Mouse (Mus musculus): ENCODE results near the gene Xrra1. TPM values are rescaled to one million over a fixed set of nuclear protein-coding genes. Genes with fewer than 3 reads are reported as not detected.

Gene Xrra1
- polyA plus RNA-seq, 1 experiment, result 0.03 TPM

DNA sequence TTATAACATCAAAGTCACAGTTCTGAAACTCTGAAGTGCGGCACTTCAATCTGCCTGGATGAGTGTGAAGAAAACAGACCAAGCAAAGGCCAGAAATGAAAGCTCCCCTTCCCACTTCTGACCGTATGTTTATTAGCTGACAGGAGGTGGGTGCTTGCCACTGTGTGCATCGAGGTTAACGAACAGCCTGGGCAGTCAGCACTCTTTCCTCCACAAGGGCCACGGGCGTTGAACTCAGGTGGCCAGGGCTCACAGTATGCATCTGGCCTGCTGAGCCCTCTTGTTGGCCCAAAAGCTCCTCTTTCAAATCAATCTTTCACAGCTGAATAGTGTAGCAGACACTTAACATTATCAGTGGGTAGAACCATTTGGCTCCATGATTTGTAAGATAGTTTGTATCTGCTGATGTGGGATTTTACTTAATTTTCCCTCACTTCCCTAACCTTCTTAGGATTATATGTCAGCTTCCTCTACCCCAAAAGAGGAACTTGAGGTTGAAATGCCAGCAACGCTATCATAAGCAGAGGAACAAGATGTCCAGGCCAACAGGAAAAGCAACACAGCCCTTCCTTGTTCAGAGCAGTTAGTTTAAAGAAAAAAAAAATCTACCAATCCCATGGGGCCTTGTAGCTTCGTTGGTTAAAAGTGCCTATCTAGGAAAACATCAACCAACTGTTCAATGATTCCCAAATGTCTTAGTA lies 103.8 kb downstream of the Xrra1 start:
- H3K9me3 ChIP-seq (ENCODE audit: control insufficient read depth, low read length), result no peaks in the 10 kb centered on the region
- no peak overlapping the region for H3K4me3 ChIP-seq (replicated peaks)
- H3K36me3 ChIP-seq (ENCODE audit: control insufficient read depth), result no peaks in the 10 kb centered on the region
- TF ChIP-seq GATA1 (IDR thresholded peaks at IDR 0.05; ENCODE audit: low read length), result no peak
- no peak for TF ChIP-seq TAL1 (IDR thresholded peaks at IDR 0.05; ENCODE audit: low read length)
- H3K4me1 ChIP-seq (ENCODE audit: control insufficient read depth), result peaks cover 6% of the 10 kb centered on the region; the same call in 1 of the 2 replicates
- no peaks in the 10 kb centered on the region for H3K27me3 ChIP-seq (ENCODE audit: control insufficient read depth)

DNA sequence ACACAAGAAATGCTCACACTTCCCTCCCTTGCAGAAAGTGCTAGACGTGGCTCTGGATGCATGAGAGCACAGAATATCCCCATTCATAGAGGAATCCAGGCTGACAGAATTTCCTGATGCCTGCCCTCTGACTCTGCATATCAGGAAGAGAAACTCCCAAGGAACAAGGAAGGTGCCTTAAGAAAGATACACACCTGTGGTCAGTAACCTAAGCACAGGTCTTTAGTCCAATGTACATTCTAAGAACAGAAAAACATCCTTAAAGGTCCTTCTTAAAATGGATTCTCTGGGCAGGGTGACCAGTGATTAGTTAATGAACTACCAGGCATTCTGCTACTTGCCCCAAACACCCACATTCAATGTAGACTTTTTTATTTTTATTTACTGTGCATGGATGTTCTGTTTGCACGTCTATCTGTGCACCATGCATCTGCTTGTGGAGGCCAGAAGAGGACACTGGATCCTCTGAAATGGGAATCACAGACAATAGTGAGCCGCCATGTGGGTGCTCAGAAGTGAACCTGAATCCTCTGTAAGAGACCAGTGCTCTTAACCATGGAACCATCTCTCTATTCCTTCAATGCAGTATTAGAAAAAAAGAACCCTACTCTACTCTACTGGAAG lies 104.4 kb downstream of the Xrra1 start:
- Histone ChIP-seq H3K4me3 (replicated peaks) (no peak overlapping the region), H3K27me3 (ENCODE audit: control insufficient read depth) (no peaks in the 10 kb centered on the region), H3K9me3 (ENCODE audit: control insufficient read depth, low read length) (no peaks in the 10 kb centered on the region), H3K4me1 (ENCODE audit: control insufficient read depth) (peaks cover 6% of the 10 kb centered on the region; the same call in 1 of the 2 replicates), H3K36me3 (ENCODE audit: control insufficient read depth) (no peaks in the 10 kb centered on the region)
- TF ChIP-seq TAL1 (IDR thresholded peaks at IDR 0.05; ENCODE audit: low read length), result no peak
- no peak for TF ChIP-seq GATA1 (IDR thresholded peaks at IDR 0.05; ENCODE audit: low read length)

DNA sequence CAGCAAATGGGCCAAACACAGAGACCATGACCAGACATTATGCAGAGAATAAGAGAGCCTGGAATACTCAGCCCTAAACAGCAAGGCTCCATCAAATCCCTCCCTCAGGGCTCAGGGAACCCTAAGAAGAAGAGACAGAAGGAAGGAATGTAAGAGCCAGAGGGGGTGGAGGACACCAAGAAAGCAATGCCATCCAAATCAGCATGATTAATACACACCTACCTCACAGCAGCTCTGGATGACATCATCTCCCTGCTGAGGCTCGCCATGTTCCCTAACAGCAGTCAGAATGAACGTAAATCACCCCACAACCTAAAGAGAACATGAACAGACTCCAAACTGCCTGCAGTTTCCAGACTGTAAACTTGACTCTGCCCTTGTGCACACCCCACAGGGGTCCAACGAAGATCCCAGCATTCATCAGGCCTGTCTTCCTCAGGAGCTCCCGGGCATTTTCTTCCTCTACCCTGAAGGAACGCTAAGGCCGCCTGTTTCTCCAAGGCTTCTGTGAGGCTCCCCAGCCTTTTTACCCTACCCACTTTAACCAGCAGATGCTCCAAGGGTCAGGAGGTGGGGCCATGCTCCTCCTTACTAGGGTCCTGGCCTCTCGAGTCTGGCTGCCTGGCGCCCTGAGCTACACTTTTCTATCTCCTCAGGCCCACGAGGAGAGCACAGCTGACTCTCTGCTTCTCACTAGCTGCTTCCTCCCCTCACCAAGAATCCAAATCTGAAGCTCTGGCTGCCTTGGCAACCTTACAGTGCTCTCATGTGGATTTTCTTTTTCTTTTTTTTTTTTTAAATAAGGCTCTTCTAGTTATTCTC lies 106.3 kb downstream of the Xrra1 start:
- TF ChIP-seq GATA1 (IDR thresholded peaks at IDR 0.05; ENCODE audit: low read length) (no peak), TAL1 (IDR thresholded peaks at IDR 0.05; ENCODE audit: low read length) (no peak)
- Histone ChIP-seq H3K36me3 (ENCODE audit: control insufficient read depth) (no peaks in the 10 kb centered on the region), H3K9me3 (ENCODE audit: control insufficient read depth, low read length) (no peaks in the 10 kb centered on the region), H3K27me3 (ENCODE audit: control insufficient read depth) (no peaks in the 10 kb centered on the region), H3K4me1 (ENCODE audit: control insufficient read depth) (peaks cover 6% of the 10 kb centered on the region; the same call in 1 of the 2 replicates), H3K4me3 (replicated peaks) (no peak overlapping the region)

DNA sequence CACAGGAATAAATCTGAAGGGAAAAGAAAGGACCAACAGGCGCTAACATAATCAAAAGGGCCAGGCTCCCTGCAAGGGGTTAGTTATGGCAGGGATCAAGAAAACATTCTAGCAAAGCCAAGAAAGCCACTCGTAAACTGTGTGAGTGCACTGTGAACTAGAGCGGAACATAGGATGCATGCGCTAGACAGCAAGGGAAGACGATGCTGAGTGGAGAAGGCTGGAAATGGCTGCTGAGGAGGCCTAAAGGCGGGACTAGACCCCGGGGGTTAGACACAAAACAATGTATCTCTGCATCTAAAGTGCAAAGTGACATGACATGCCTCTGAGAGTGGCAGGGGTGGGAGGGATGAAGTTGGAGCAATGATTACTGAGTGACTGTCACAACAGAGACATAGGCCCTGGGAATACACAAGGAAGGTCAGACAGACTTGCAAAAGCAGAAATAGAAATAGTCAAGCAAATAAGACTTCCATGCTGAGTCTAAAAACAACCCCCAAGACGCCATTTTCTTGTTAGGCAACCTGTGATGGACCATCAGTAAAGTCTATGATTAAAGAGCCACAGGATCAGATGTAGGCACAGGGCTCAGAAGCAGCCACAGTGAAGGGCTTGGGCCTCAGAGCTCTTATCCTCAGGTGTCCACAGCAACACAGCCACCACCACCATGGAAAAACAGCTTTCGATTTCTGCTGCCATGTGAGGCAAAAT lies 107.2 kb downstream of the Xrra1 start:
- no peaks in the 10 kb centered on the region for H3K36me3 ChIP-seq (ENCODE audit: control insufficient read depth)
- H3K4me3 ChIP-seq (replicated peaks), result no peak overlapping the region
- peaks cover 6% of the 10 kb centered on the region; the same call in 1 of the 2 replicates for H3K4me1 ChIP-seq (ENCODE audit: control insufficient read depth)
- no peaks in the 10 kb centered on the region for H3K9me3 ChIP-seq (ENCODE audit: control insufficient read depth, low read length)
- H3K27me3 ChIP-seq (ENCODE audit: control insufficient read depth), result no peaks in the 10 kb centered on the region
- TF ChIP-seq TAL1 (IDR thresholded peaks at IDR 0.05; ENCODE audit: low read length), result no peak
- TF ChIP-seq GATA1 (IDR thresholded peaks at IDR 0.05; ENCODE audit: low read length), result no peak

Other genes with a start within 250 kb of the Xrra1 start
- 0.01 TPM in 2 replicates for gene Tpbgl, start 232.0 kb upstream of the Xrra1 start, polyA plus RNA-seq (2012)
- 0.02 TPM in 1 of 2 replicates, not detected in the other for gene Slco2b1, start 147.8 kb upstream of the Xrra1 start, polyA plus RNA-seq (2012)
- not detected in 2 replicates for gene Olfr520, start 128.8 kb upstream of the Xrra1 start, polyA plus RNA-seq (2012)
- gene Olfr521, start 95.6 kb upstream of the Xrra1 start, polyA plus RNA-seq (2012), result not detected in 2 replicates
- 0.39 and 0.51 TPM in 2 replicates for gene Neu3, start 30.7 kb upstream of the Xrra1 start, polyA plus RNA-seq (2012)
- gene Spcs2, start 4.3 kb downstream of the Xrra1 start, polyA plus RNA-seq (2012), result 2.5 and 5.9 TPM in 2 replicates
- 0.08 and 0.13 TPM in 2 replicates for gene Rnf169, start 121.3 kb downstream of the Xrra1 start, polyA plus RNA-seq (2012)
- not detected in 2 replicates for gene Chrdl2, start 147.1 kb downstream of the Xrra1 start, polyA plus RNA-seq (2012)